Mouse (Mus musculus) kidney, postnatal 0 days (tissue): ENCODE results near the gene Gm765. TPM values are rescaled to one million over a fixed set of nuclear protein-coding genes. Genes with fewer than 3 reads are reported as not detected.

Experiments
- ATAC-seq: fragments of 200-750 bp; cut with Nextera tagmentation; replicated peaks from 2 replicates; pipeline ENCODE4 v1.8.0; 2017; ENCODE audit warnings: low read depth, moderate number of reproducible peaks, moderate TSS enrichment, moderate library complexity; ENCODE audit not compliant: low FRiP score
- DNase-seq: peaks from one replicate; pipeline ENCODE4 v3.0.0-alpha.2; 2016; ENCODE audit warnings: low spot score
- H3K27ac ChIP-seq: fragments of 300-500 bp; sonication (generic); 2 replicates; pipeline ENCODE4 v1.5.1; 2014; ENCODE audit warnings: mild to moderate bottlenecking
- H3K27me3 ChIP-seq: fragments of 300-500 bp; sonication (generic); 2 replicates; pipeline ENCODE4 v1.6.1; 2014; ENCODE audit warnings: low read length, mixed read lengths; ENCODE audit not compliant: insufficient read depth
- H3K36me3 ChIP-seq: fragments of 300-500 bp; sonication (generic); 2 replicates; pipeline ENCODE4 v1.6.1; 2014; ENCODE audit warnings: low read length, mixed read lengths; ENCODE audit not compliant: insufficient read depth
- H3K4me1 ChIP-seq: fragments of 300-500 bp; sonication (generic); replicated peaks from 2 replicates; pipeline ENCODE4 v1.6.1; 2014; ENCODE audit warnings: antibody characterized with exemption, low read length, mixed read lengths; ENCODE audit not compliant: insufficient read depth
- H3K4me2 ChIP-seq: fragments of 300-500 bp; sonication (generic); 2 replicates; pipeline ENCODE4 v1.6.1; 2014; ENCODE audit warnings: mild to moderate bottlenecking, low read length, moderate library complexity, mixed read lengths
- H3K4me3 ChIP-seq: fragments of 300-500 bp; sonication (generic); replicated peaks from 2 replicates; pipeline ENCODE4 v1.5.1; 2014; ENCODE audit warnings: low read depth, low read length
- H3K9ac ChIP-seq: fragments of 300-500 bp; sonication (generic); 2 replicates; pipeline ENCODE4 v1.6.1; 2014; ENCODE audit warnings: low read depth, low read length
- H3K9me3 ChIP-seq: fragments of 300-500 bp; sonication (generic); replicated peaks from 2 replicates; pipeline ENCODE4 v1.6.1; 2016; ENCODE audit warnings: low read length, inconsistent platforms, mixed read lengths
- CTCF ChIP-seq: IDR thresholded peaks from 2 replicates; pipeline ENCODE4 v1.5.1; 2016; ENCODE audit warnings: antibody characterized with exemption, low read depth, mild to moderate bottlenecking, moderate library complexity
- WGBS: fragments of 180-500 bp; shearing (Covaris S2); extraction: QIAGEN DNeasy Blood & Tissue Kit; methylation state at CpG from one replicate; pipeline ENCODE4 v1.1.7; 2014; 5-methylcytosine and 5-hydroxymethylcytosine counted together
- polyA plus RNA-seq: library from polyadenylated mRNA; unstranded; fragments of >200 nt; fragmentation: Nextera tagmentation; extraction: Ambion mirVana; gene quantifications from 2 replicates; pipeline ENCODE4 v1.2.1, GENCODE M21; 2015

Gm765 gene
- polyA plus RNA-seq, 1 experiment from 2014 or later = not detected

DNA sequence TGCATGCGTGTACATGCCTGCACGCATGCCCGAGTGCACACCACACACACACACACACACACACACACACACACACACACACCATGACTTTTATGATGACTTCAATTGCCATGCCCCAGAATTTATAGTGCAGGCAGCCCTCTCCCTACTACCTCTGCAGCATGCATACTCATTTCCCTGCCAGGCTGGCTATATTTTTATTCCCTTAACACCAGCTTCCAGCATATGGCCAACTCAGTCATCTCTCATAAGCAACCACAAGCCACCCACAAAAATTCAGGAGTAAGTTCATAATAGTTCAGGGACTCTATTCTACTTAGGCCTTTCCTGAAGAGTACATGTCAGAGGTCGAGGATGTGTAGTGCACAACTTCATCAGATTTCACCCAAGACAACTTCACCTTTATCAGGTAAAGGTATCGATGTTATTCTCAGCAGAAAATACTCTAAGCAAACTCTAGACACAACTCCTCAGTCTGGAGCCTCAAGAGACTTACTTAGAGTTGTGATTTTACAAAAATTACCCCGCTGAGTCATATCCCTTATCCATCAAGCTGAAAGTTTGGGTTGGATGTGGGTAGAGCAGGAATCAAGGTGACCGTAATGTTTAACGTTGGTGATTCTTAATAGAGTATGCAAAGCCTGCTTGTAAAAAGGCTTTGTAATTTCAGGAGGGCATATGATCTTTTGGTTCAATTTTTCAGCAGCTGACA lies 101.8 kb downstream of the Gm765 start:
- Histone ChIP-seq H3K27ac (no peak overlapping the region), H3K4me1 (no peaks in the 10 kb centered on the region), H3K36me3 (no peaks in the 10 kb centered on the region), H3K9me3 (no peaks in the 10 kb centered on the region), H3K4me3 (no peak overlapping the region), H3K27me3 (no peaks in the 10 kb centered on the region), H3K9ac (no peak overlapping the region), H3K4me2 (no peak overlapping the region)
- no peak for TF ChIP-seq CTCF
- no peak for DNase-seq
- 91% methylated on average over 8 of the region's 8 CpGs for WGBS
- ATAC-seq = no peak

- no peaks in the 10 kb centered on the region for H3K9me3 ChIP-seq
- no peak for ATAC-seq
- no peak overlapping the region for H3K27ac ChIP-seq
- WGBS = 91% methylated on average over 3 of the region's 3 CpGs
- no peak for TF ChIP-seq CTCF
- H3K9ac ChIP-seq = no peak overlapping the region
- no peaks in the 10 kb centered on the region for H3K27me3 ChIP-seq
- DNase-seq = no peak
- H3K4me3 ChIP-seq = no peak overlapping the region
- H3K4me1 ChIP-seq = no peaks in the 10 kb centered on the region
- H3K4me2 ChIP-seq = no peak overlapping the region
- no peaks in the 10 kb centered on the region for H3K36me3 ChIP-seq
Observed at GRCm38 (mm10) chr6:98234097-98234496, 108.5 kb downstream of the Gm765 start.

- H3K4me3 ChIP-seq = no peak overlapping the region
- no peaks in the 10 kb centered on the region for H3K4me1 ChIP-seq
- no peak overlapping the region for H3K9ac ChIP-seq
- H3K27ac ChIP-seq = no peak overlapping the region
- H3K27me3 ChIP-seq = no peaks in the 10 kb centered on the region
- TF ChIP-seq CTCF = no peak
- DNase-seq (no peak), ATAC-seq (no peak)
- H3K4me2 ChIP-seq = no peak overlapping the region
- WGBS = 96% methylated on average over 8 of the region's 8 CpGs
- H3K9me3 ChIP-seq = no peaks in the 10 kb centered on the region
- no peaks in the 10 kb centered on the region for H3K36me3 ChIP-seq
Observed at GRCm38 (mm10) chr6:98223923-98224322, 118.6 kb downstream of the Gm765 start.

DNA sequence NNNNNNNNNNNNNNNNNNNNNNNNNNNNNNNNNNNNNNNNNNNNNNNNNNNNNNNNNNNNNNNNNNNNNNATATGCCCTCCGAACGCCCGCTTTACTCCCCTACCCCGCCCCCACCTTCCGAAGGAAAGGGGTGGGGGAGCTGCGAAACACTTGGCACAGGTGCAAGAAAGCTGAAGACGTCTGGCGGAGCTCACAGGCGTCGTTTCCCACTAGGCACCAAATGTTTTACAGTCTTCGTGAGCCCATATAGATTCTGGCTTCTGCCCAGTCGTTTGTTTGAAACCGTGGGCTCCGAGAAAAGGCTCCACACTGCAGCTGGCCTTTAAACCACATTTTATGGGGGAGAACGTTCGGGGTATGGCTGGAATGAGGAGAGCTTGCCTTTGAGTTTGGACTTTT lies 120.6 kb downstream of the Gm765 start:
- no peak overlapping the region for H3K27ac ChIP-seq

GRCm38 (mm10) chr6:98212225-98212624 lies 130.3 kb downstream of the Gm765 start:
- WGBS = 80% methylated on average over 3 of the region's 3 CpGs
- ATAC-seq (no peak), DNase-seq (no peak)
- TF ChIP-seq CTCF = no peak
- Histone ChIP-seq H3K27me3 (no peaks in the 10 kb centered on the region), H3K9me3 (no peaks in the 10 kb centered on the region), H3K9ac (no peak overlapping the region), H3K4me1 (no peaks in the 10 kb centered on the region), H3K36me3 (no peaks in the 10 kb centered on the region), H3K4me3 (no peak overlapping the region), H3K27ac (no peak overlapping the region), H3K4me2 (no peak overlapping the region)

More for the DNA sequence above, 120.6 kb downstream of the Gm765 start:
- no peak for ATAC-seq
- no peaks in the 10 kb centered on the region for H3K4me1 ChIP-seq
- H3K9me3 ChIP-seq = no peaks in the 10 kb centered on the region
- 43% methylated on average over 16 of the region's 16 CpGs for WGBS
- TF ChIP-seq CTCF = no peak
- no peak overlapping the region for H3K4me2 ChIP-seq
- H3K27me3 ChIP-seq = no peaks in the 10 kb centered on the region
- no peak overlapping the region for H3K4me3 ChIP-seq
- no peaks in the 10 kb centered on the region for H3K36me3 ChIP-seq
- no peak overlapping the region for H3K9ac ChIP-seq
- DNase-seq = peak; percentile 9

DNA sequence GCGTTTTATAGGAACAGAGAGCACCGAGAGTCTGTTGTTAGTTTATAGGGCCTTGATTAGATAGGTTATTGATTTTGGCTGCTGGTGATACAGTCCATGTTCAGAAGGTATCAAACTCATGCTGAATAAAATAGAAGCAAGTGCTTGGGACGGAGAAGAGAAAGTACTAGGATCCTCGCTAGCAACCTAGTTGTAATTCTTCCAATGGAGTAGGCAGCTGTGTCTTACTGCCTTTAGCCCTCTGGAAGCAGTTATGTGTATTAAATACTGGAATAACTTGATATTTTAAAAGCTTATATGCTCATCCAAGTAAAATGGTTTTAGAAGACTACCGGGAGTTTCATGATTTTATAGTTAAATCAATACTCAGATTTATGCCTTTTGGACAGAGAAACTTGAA lies 132.3 kb downstream of the Gm765 start:
- no peak overlapping the region for H3K27ac ChIP-seq
- WGBS = 67% methylated on average over 5 of the region's 5 CpGs
- DNase-seq (no peak), ATAC-seq (no peak)
- no peaks in the 10 kb centered on the region for H3K36me3 ChIP-seq
- H3K9ac ChIP-seq = no peak overlapping the region
- no peak for TF ChIP-seq CTCF
- H3K4me2 ChIP-seq = no peak overlapping the region
- H3K9me3 ChIP-seq = no peaks in the 10 kb centered on the region
- H3K4me1 ChIP-seq = no peaks in the 10 kb centered on the region
- H3K27me3 ChIP-seq = no peaks in the 10 kb centered on the region
- no peak overlapping the region for H3K4me3 ChIP-seq

GRCm38 (mm10) chr6:98208051-98208450 lies 134.5 kb downstream of the Gm765 start:
- no peak overlapping the region for H3K27ac ChIP-seq
- H3K4me3 ChIP-seq = no peak overlapping the region
- H3K9ac ChIP-seq = no peak overlapping the region
- H3K9me3 ChIP-seq = no peaks in the 10 kb centered on the region
- H3K4me1 ChIP-seq = no peaks in the 10 kb centered on the region
- no peak for TF ChIP-seq CTCF
- WGBS = 94% methylated on average over 8 of the region's 8 CpGs
- no peak for ATAC-seq
- no peak overlapping the region for H3K4me2 ChIP-seq
- H3K27me3 ChIP-seq = no peaks in the 10 kb centered on the region
- H3K36me3 ChIP-seq = no peaks in the 10 kb centered on the region
- no peak for DNase-seq
